Mouse (Mus musculus) cerebellum, adult 2 months (tissue): ENCODE measurements around the gene Galnt17.

ENCODE experiments used
- CTCF ChIP-seq: fragments of 200-500 bp; IDR thresholded peaks from 2 replicates; pipeline ENCODE4 v1.5.1; 2011; ENCODE audit warnings: low read depth, mild to moderate bottlenecking, control low read depth, low read length, moderate library complexity, borderline replicate concordance; ENCODE audit not compliant: insufficient read depth
- POLR2A ChIP-seq: fragments of 200-500 bp; IDR thresholded peaks from 2 replicates; pipeline ENCODE4 v1.6.1; 2011; ENCODE audit warnings: low read length, control low read depth, borderline replicate concordance; ENCODE audit not compliant: insufficient read depth

GRCm38 (mm10) chr5:131094138-131094537, 214.2 kb downstream of the Galnt17 start:
- TF ChIP-seq CTCF (no peak), POLR2A (no peak)
